Mouse (Mus musculus): ENCODE results near the gene A930017K11Rik. TPM values are rescaled to one million over a fixed set of nuclear protein-coding genes. Genes with fewer than 3 reads are reported as not detected.

A930017K11Rik gene
- polyA plus RNA-seq, 1 experiment: 7.2 TPM

DNA sequence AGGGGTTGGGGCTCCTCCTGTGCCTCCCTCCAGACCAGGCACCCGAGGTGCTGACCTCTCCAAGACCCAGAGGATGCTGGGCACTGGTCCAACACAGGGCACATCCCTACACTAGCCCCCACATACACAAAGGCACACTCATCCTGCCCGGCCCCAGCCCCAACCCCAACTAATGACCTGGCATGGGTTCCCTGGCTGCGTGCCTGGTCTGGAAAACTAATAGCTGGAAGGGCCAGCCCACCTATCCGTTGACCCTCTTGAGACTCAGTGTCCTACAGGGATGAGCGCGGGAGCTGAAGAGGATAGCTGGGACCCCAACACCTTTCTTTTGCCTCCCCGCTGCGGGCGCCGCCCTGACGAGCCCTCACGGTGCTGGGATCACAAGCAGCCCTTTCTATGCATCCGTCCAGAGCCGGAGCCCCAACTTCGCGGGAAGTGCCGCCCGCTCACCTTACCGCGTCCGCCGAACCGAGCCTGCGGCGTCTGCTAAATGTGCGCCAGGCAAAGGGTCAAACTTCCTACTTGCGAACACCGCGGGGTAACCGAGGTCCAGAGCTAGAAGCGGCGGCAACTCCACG, 1.1 kb downstream of the A930017K11Rik start:
- DNase-seq: peak; percentile 35
- 2% methylated on average over 33 of the region's 33 CpGs for WGBS
- Histone ChIP-seq H3K27me3 (replicated peaks; ENCODE audit: control insufficient read depth, insufficient read depth, low read length) (no peaks in the 10 kb centered on the region), H3K4me1 (ENCODE audit: control insufficient read depth, insufficient read depth, low read length) (peaks cover 3% of the 10 kb centered on the region; the same call in 1 of the 2 replicates), H3K4me3 (ENCODE audit: insufficient read depth, low read depth, low read length) (peak overlapping the region; percentile 36), H3K27ac (ENCODE audit: insufficient read depth, low read depth, low read length) (peak overlapping the region; percentile 21), H3K36me3 (ENCODE audit: control insufficient read depth, insufficient read depth, low read length) (no peaks in the 10 kb centered on the region)
- no peak for TF ChIP-seq CTCF (conservative IDR thresholded peaks at IDR 0.05; ENCODE audit: insufficient read depth, insufficient read length, low read depth, low read length)
- TF ChIP-seq POLR2A (IDR thresholded peaks at IDR 0.05; ENCODE audit: low read depth, low read length): no peak

DNA sequence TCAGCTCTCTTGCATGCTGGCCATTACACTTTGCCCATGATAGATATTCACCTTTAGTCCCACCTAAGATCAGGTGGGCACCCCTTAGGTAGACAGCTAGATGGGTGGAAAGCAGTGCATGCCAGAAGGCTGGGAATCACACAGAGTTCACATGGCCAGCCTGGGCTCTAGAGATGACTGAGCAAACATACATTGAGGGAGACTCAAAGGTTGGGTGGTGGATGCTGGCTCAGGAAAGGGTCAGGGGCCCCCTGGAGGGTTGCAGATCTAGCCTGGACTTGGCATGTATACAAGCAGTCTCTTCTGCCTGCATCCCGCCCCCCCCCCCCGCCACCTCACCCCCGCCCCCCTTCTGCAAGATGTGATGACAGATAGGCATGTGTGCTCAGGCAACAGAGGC, 1.7 kb downstream of the A930017K11Rik start:
- TF ChIP-seq CTCF (conservative IDR thresholded peaks at IDR 0.05; ENCODE audit: insufficient read depth, insufficient read length, low read depth, low read length) (no peak), POLR2A (IDR thresholded peaks at IDR 0.05; ENCODE audit: low read depth, low read length) (no peak)
- H3K4me3 ChIP-seq (ENCODE audit: insufficient read depth, low read depth, low read length): peak overlapping the region; percentile 36; the same call in 1 of the 2 replicates
- H3K27ac ChIP-seq (ENCODE audit: insufficient read depth, low read depth, low read length): 0 out of 2 replicates have a peak overlapping the region, but pooled peaks have one; percentile 0
- H3K36me3 ChIP-seq (ENCODE audit: control insufficient read depth, insufficient read depth, low read length): no peaks in the 10 kb centered on the region
- H3K4me1 ChIP-seq (ENCODE audit: control insufficient read depth, insufficient read depth, low read length): peaks cover 3% of the 10 kb centered on the region; the same call in 1 of the 2 replicates
- no peaks in the 10 kb centered on the region for H3K27me3 ChIP-seq (replicated peaks; ENCODE audit: control insufficient read depth, insufficient read depth, low read length)
- WGBS: 5% methylated on average over 3 of the region's 3 CpGs
- DNase-seq: no peak

GRCm38 (mm10) chr17:25949981-25950380, 2.4 kb downstream of the A930017K11Rik start:
- H3K4me3 ChIP-seq (ENCODE audit: insufficient read depth, low read depth, low read length): no peak overlapping the region
- 76% methylated on average over 5 of the region's 5 CpGs for whole genome bisulfite sequencing
- H3K27ac ChIP-seq (ENCODE audit: insufficient read depth, low read depth, low read length): 0 out of 2 replicates have a peak overlapping the region, but pooled peaks have one; percentile 0
- no peaks in the 10 kb centered on the region for H3K27me3 ChIP-seq (replicated peaks; ENCODE audit: control insufficient read depth, insufficient read depth, low read length)
- TF ChIP-seq CTCF (conservative IDR thresholded peaks at IDR 0.05; ENCODE audit: insufficient read depth, insufficient read length, low read depth, low read length) (no peak), POLR2A (IDR thresholded peaks at IDR 0.05; ENCODE audit: low read depth, low read length) (no peak)
- no peak for DNase-seq
- no peaks in the 10 kb centered on the region for H3K36me3 ChIP-seq (ENCODE audit: control insufficient read depth, insufficient read depth, low read length)
- H3K4me1 ChIP-seq (ENCODE audit: control insufficient read depth, insufficient read depth, low read length): peaks cover 3% of the 10 kb centered on the region; the same call in 1 of the 2 replicates

DNA sequence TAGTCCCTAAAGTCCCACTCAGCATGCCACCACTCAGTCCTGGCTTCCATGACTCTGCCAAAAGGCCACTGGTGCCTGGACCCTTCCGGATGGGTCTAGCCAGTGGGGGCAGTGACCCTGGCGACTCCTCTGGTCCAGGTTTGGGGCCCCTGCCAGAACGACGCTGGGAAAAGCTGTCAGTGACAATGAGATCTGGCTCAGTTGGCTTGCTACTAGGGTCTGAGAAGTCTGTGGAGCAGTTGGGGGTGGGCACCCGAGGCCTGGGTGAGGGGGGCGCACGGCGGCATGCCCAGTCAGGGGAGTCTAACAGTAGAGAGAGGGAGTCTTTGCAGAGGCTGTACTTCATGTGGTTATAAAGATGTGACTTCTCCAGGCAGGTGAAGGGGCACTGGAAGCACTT, 4.3 kb downstream of the A930017K11Rik start:
- Histone ChIP-seq H3K36me3 (ENCODE audit: control insufficient read depth, insufficient read depth, low read length) (no peaks in the 10 kb centered on the region), H3K4me1 (ENCODE audit: control insufficient read depth, insufficient read depth, low read length) (no peaks in the 10 kb centered on the region), H3K4me3 (ENCODE audit: insufficient read depth, low read depth, low read length) (no peak overlapping the region), H3K27ac (ENCODE audit: insufficient read depth, low read depth, low read length) (no peak overlapping the region), H3K27me3 (replicated peaks; ENCODE audit: control insufficient read depth, insufficient read depth, low read length) (no peaks in the 10 kb centered on the region)
- no peak for TF ChIP-seq CTCF (conservative IDR thresholded peaks at IDR 0.05; ENCODE audit: insufficient read depth, insufficient read length, low read depth, low read length)
- TF ChIP-seq POLR2A (IDR thresholded peaks at IDR 0.05; ENCODE audit: low read depth, low read length): no peak
- no peak for DNase-seq
- WGBS: 67% methylated on average over 8 of the region's 8 CpGs

DNA sequence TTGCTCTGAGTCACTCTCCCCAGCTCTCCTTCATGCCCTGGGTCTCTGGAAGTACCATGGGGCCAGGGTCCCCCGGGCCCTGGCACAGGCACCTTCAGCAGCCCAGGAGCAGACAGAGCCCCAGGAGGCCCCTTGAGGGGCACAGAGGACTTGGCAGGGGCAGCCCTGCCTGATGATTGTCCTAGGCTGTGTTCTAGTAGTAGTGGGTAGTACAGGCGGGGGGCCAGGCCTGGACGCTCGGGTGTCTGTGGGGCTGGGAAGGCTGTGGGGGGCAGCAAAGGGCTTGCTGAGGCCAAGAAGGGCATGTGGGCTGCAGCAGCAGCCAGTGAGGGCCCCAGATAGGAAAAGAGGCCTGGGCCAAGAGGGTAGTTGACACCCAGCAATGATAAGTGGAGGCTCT, 4.8 kb downstream of the A930017K11Rik start:
- Histone ChIP-seq H3K4me1 (ENCODE audit: control insufficient read depth, insufficient read depth, low read length) (no peaks in the 10 kb centered on the region), H3K27ac (ENCODE audit: insufficient read depth, low read depth, low read length) (no peak overlapping the region), H3K27me3 (replicated peaks; ENCODE audit: control insufficient read depth, insufficient read depth, low read length) (no peaks in the 10 kb centered on the region), H3K36me3 (ENCODE audit: control insufficient read depth, insufficient read depth, low read length) (no peaks in the 10 kb centered on the region), H3K4me3 (ENCODE audit: insufficient read depth, low read depth, low read length) (no peak overlapping the region)
- 93% methylated on average over 4 of the region's 4 CpGs for WGBS
- no peak for DNase-seq
- TF ChIP-seq CTCF (conservative IDR thresholded peaks at IDR 0.05; ENCODE audit: insufficient read depth, insufficient read length, low read depth, low read length) (no peak), POLR2A (IDR thresholded peaks at IDR 0.05; ENCODE audit: low read depth, low read length) (no peak)

- 83% methylated on average over 8 of the region's 8 CpGs for WGBS
- no peak overlapping the region for H3K4me3 ChIP-seq (ENCODE audit: insufficient read depth, low read depth, low read length)
- no peak for DNase-seq
- H3K36me3 ChIP-seq (ENCODE audit: control insufficient read depth, insufficient read depth, low read length): no peaks in the 10 kb centered on the region
- TF ChIP-seq POLR2A (IDR thresholded peaks at IDR 0.05; ENCODE audit: low read depth, low read length): no peak
- no peak for TF ChIP-seq CTCF (conservative IDR thresholded peaks at IDR 0.05; ENCODE audit: insufficient read depth, insufficient read length, low read depth, low read length)
- H3K27me3 ChIP-seq (replicated peaks; ENCODE audit: control insufficient read depth, insufficient read depth, low read length): no peaks in the 10 kb centered on the region
- H3K27ac ChIP-seq (ENCODE audit: insufficient read depth, low read depth, low read length): 0 out of 2 replicates have a peak overlapping the region, but pooled peaks have one; percentile 27
- H3K4me1 ChIP-seq (ENCODE audit: control insufficient read depth, insufficient read depth, low read length): peaks cover 4% of the 10 kb centered on the region; the same call in 1 of the 2 replicates
Observed at GRCm38 (mm10) chr17:25946891-25947290, 5.5 kb downstream of the A930017K11Rik start.

GRCm38 (mm10) chr17:25946349-25946748, 6.0 kb downstream of the A930017K11Rik start:
- 75% methylated on average over 7 of the region's 7 CpGs for WGBS
- Histone ChIP-seq H3K4me3 (ENCODE audit: insufficient read depth, low read depth, low read length) (no peak overlapping the region), H3K36me3 (ENCODE audit: control insufficient read depth, insufficient read depth, low read length) (no peaks in the 10 kb centered on the region), H3K27ac (ENCODE audit: insufficient read depth, low read depth, low read length) (peak overlapping the region; percentile 43), H3K27me3 (replicated peaks; ENCODE audit: control insufficient read depth, insufficient read depth, low read length) (no peaks in the 10 kb centered on the region), H3K4me1 (ENCODE audit: control insufficient read depth, insufficient read depth, low read length) (peaks cover 4% of the 10 kb centered on the region; the same call in 1 of the 2 replicates)
- no peak for DNase-seq
- no peak for TF ChIP-seq CTCF (conservative IDR thresholded peaks at IDR 0.05; ENCODE audit: insufficient read depth, insufficient read length, low read depth, low read length)
- TF ChIP-seq POLR2A (IDR thresholded peaks at IDR 0.05; ENCODE audit: low read depth, low read length): no peak

All from kidney, adult 2 months (tissue).